Mouse (Mus musculus): ENCODE measurements at regions not wholly inside any gene's neighbourhood (a gene's known extent, or its start where the extent isn't known, plus 50 kb on each side); places are given as distances from the start of the nearest gene placed in this dataset.
A peak's percentile ranks its signal among the peaks of the same experiment; 100 is the strongest.

DNA sequence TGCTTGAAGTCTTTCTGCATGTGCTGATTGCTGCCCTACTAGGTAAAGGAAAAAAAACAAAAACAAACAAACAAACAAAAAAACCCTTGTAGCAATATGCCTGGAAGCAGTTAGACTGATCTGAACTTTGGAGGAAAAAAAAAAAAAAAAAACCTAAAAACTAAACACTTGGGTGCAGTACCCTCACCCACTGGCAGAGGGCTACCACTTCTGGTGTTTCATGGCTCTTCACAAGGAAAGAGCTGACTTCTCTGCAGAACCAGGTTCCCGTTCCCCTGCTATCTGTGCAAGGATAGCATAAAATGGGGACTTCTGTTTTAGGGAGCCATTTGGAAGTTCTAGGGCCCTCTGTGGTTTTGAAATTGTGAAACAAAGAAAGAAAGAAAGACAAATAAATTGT lies 52.2 kb upstream of the Otud4 start:
- DNase-seq (ENCODE audit: low spot score) (peak; percentile 69), ATAC-seq (ENCODE audit: low FRiP score) (no peak)
- Histone ChIP-seq H3K36me3 (ENCODE audit: control insufficient read depth, insufficient read depth, low read length) (no peaks in the 10 kb centered on the region), H3K4me3 (ENCODE audit: low read depth, low read length) (no peak overlapping the region), H3K4me2 (replicated peaks; ENCODE audit: low read depth, low read length) (no peak overlapping the region), H3K9ac (ENCODE audit: low read depth, low read length) (no peak overlapping the region), H3K27ac (ENCODE audit: low read depth, low read length) (no peak overlapping the region), H3K27me3 (ENCODE audit: control insufficient read depth, insufficient read depth, low read length) (no peaks in the 10 kb centered on the region), H3K9me3 (ENCODE audit: control insufficient read depth, low read length) (no peaks in the 10 kb centered on the region), H3K4me1 (replicated peaks; ENCODE audit: control insufficient read depth, insufficient read depth, low read length) (no peaks in the 10 kb centered on the region)
- WGBS, result 33% methylated on average over 1 of the region's 1 CpGs

DNA sequence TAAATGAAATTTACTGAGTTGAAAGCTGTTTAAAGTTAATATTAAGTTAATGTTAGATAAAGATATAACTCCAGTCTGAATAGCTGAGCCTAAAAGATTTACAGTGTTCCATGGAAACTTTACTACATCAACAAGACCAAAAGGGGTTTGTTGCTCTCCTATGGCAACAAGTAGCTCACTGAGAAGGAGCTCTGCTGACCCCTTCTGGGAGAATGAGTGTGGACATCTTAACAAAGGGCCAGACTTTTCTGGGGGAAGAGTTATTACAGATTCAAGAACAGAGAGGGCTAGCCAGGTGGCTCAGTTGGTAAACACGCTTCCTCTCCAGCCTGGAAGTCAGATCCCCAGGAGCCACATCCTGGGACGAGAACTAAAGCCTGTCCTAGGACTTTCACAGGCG lies 54.5 kb upstream of the Otud4 start:
- H3K4me2 ChIP-seq (replicated peaks; ENCODE audit: low read depth, low read length), result no peak overlapping the region
- no peak overlapping the region for H3K9ac ChIP-seq (ENCODE audit: low read depth, low read length)
- DNase-seq (ENCODE audit: low spot score), result peak; percentile 66
- no peak overlapping the region for H3K4me3 ChIP-seq (ENCODE audit: low read depth, low read length)
- no peaks in the 10 kb centered on the region for H3K4me1 ChIP-seq (replicated peaks; ENCODE audit: control insufficient read depth, insufficient read depth, low read length)
- no peak; the same call in 1 of the 2 replicates for ATAC-seq (ENCODE audit: low FRiP score)
- H3K36me3 ChIP-seq (ENCODE audit: control insufficient read depth, insufficient read depth, low read length), result no peaks in the 10 kb centered on the region
- 49% methylated on average over 3 of the region's 3 CpGs for WGBS
- no peaks in the 10 kb centered on the region for H3K27me3 ChIP-seq (ENCODE audit: control insufficient read depth, insufficient read depth, low read length)
- H3K27ac ChIP-seq (ENCODE audit: low read depth, low read length), result no peak overlapping the region
- H3K9me3 ChIP-seq (ENCODE audit: control insufficient read depth, low read length), result no peaks in the 10 kb centered on the region

DNA sequence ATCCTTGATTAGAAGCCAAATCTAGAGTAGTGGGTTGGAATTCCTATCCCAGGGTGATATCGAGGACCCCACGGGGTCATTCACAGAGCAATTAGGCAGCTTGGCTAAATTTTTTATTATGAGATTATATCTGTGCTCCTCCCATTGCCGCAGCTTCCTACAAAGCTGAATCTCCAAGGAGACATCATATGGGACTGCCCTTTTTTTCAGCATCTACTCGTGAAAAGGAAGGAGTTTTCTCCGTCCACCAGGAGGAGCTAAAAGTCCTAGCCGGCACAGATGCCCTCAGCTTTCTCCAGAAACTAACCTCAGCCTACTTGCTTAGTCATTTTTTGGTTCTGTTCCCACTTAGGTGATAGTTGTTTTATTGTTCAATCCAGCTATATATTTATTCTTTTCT lies 56.1 kb upstream of the Otud4 start:
- no peak for ATAC-seq (ENCODE audit: low FRiP score)
- no peaks in the 10 kb centered on the region for H3K9me3 ChIP-seq (ENCODE audit: control insufficient read depth, low read length)
- no peak overlapping the region for H3K27ac ChIP-seq (ENCODE audit: low read depth, low read length)
- no peak overlapping the region for H3K4me2 ChIP-seq (replicated peaks; ENCODE audit: low read depth, low read length)
- WGBS, result 44% methylated on average over 6 of the region's 6 CpGs
- no peaks in the 10 kb centered on the region for H3K36me3 ChIP-seq (ENCODE audit: control insufficient read depth, insufficient read depth, low read length)
- H3K9ac ChIP-seq (ENCODE audit: low read depth, low read length), result no peak overlapping the region
- DNase-seq (ENCODE audit: low spot score), result peak; percentile 20
- H3K4me1 ChIP-seq (replicated peaks; ENCODE audit: control insufficient read depth, insufficient read depth, low read length), result no peaks in the 10 kb centered on the region
- no peak overlapping the region for H3K4me3 ChIP-seq (ENCODE audit: low read depth, low read length)
- H3K27me3 ChIP-seq (ENCODE audit: control insufficient read depth, insufficient read depth, low read length), result no peaks in the 10 kb centered on the region

DNA sequence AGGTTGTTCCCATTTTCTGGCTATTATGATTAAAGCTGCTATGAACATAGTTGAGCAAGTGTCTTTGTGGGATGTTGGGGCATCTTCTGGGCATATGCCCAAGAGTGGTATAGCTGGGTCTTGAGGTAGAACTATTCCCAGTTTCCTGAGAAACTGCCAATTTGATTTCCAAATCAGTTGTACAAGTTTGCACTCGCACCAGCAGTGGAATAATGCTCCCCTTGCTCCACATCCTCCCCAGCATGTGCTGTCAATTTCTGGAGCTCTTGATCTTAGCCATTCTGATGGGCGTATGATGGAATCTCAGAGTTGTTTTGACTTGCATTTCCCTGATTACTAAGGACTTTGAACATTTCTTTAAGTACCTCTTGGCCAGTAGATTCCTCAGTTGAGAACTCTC lies 57.2 kb upstream of the Otud4 start:
- no peak overlapping the region for H3K4me3 ChIP-seq (ENCODE audit: low read depth, low read length)
- DNase-seq (ENCODE audit: low spot score), result no peak
- no peaks in the 10 kb centered on the region for H3K36me3 ChIP-seq (ENCODE audit: control insufficient read depth, insufficient read depth, low read length)
- ATAC-seq (ENCODE audit: low FRiP score), result no peak
- no peaks in the 10 kb centered on the region for H3K27me3 ChIP-seq (ENCODE audit: control insufficient read depth, insufficient read depth, low read length)
- H3K4me1 ChIP-seq (replicated peaks; ENCODE audit: control insufficient read depth, insufficient read depth, low read length), result no peaks in the 10 kb centered on the region
- H3K9me3 ChIP-seq (ENCODE audit: control insufficient read depth, low read length), result no peaks in the 10 kb centered on the region
- 87% methylated on average over 2 of the region's 2 CpGs for WGBS
- H3K27ac ChIP-seq (ENCODE audit: low read depth, low read length), result no peak overlapping the region
- no peak overlapping the region for H3K9ac ChIP-seq (ENCODE audit: low read depth, low read length)
- no peak overlapping the region for H3K4me2 ChIP-seq (replicated peaks; ENCODE audit: low read depth, low read length)

DNA sequence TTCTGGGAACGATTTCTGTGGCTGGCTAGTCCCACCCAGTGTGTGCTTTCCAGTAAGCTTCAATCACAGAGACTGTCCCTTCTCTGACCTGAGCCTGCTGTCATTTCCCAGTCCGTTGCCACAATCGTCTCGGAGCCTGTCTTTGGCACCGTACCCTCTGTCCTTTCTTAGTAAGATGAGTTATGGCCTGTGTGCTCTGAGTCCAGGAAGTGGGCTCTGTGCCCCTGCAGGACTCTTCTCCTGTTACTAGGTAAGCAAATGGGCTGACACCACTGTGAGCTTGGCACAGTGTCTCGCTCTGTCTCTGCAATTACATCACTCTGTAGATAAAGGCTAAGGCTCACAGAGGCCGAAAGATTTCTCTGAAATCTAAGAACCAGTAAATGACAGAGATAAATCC lies 63.3 kb upstream of the Otud4 start:
- Histone ChIP-seq H3K9me3 (ENCODE audit: control insufficient read depth, low read length) (no peaks in the 10 kb centered on the region), H3K4me3 (ENCODE audit: low read depth, low read length) (no peak overlapping the region), H3K27me3 (ENCODE audit: control insufficient read depth, insufficient read depth, low read length) (no peaks in the 10 kb centered on the region), H3K4me1 (replicated peaks; ENCODE audit: control insufficient read depth, insufficient read depth, low read length) (no peaks in the 10 kb centered on the region), H3K4me2 (replicated peaks; ENCODE audit: low read depth, low read length) (no peak overlapping the region), H3K27ac (ENCODE audit: low read depth, low read length) (no peak overlapping the region), H3K9ac (ENCODE audit: low read depth, low read length) (no peak overlapping the region), H3K36me3 (ENCODE audit: control insufficient read depth, insufficient read depth, low read length) (no peaks in the 10 kb centered on the region)
- WGBS, result 76% methylated on average over 7 of the region's 7 CpGs
- DNase-seq (ENCODE audit: low spot score) (no peak), ATAC-seq (ENCODE audit: low FRiP score) (no peak)

DNA sequence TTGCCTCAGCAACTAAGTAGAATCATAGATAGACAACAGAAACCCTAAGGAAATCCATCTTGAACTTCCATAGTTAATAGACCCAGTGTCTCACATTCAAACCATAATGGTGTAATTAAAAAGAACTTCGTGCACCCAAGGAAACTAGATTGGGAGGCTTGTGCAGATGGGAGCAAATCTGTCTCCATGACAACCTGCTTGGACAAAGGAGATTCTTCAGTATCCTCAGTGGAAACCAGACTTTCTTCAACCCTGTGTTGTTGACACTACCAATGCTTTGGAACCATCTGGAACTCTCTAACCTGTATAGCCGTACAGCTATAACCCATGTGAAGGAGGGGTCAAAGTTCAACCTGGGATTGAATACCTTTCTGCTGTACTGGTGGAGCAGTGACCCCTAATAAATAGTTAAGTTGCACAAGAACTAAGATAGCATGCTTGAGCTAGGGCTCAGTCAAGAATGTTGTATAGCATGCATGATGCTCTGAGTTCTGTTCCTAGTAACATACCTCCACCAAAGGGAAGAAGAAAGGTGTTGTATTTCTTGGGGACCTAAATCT lies 64.2 kb upstream of the Otud4 start:
- no peak overlapping the region for H3K4me2 ChIP-seq (replicated peaks; ENCODE audit: low read depth, low read length)
- no peaks in the 10 kb centered on the region for H3K9me3 ChIP-seq (ENCODE audit: control insufficient read depth, low read length)
- no peak overlapping the region for H3K9ac ChIP-seq (ENCODE audit: low read depth, low read length)
- H3K27ac ChIP-seq (ENCODE audit: low read depth, low read length), result no peak overlapping the region
- no peaks in the 10 kb centered on the region for H3K4me1 ChIP-seq (replicated peaks; ENCODE audit: control insufficient read depth, insufficient read depth, low read length)
- H3K36me3 ChIP-seq (ENCODE audit: control insufficient read depth, insufficient read depth, low read length), result no peaks in the 10 kb centered on the region
- WGBS, result 50% methylated on average over 2 of the region's 2 CpGs
- H3K27me3 ChIP-seq (ENCODE audit: control insufficient read depth, insufficient read depth, low read length), result no peaks in the 10 kb centered on the region
- DNase-seq (ENCODE audit: low spot score), result no peak
- ATAC-seq (ENCODE audit: low FRiP score), result no peak
- H3K4me3 ChIP-seq (ENCODE audit: low read depth, low read length), result no peak overlapping the region

DNA sequence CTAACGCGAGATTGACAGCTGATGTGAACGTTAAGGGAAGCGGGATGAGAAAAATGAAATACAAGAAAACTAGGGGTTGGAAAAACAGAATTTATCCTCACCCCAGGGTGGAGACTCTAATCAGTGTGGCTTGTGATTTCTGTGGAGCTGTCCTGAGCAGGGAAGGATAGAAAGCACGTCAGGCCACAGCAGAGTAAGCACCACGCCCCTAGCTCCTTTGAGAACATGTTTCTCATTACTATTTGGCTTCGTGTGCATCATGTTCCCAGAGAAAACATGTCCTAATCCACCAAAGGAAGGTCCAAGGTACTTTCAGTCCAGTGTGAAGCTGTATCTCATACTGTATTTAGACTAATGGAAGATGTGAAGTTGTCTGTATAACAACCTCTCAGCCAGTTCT lies 65.9 kb upstream of the Otud4 start:
- DNase-seq (ENCODE audit: low spot score) (no peak), ATAC-seq (ENCODE audit: low FRiP score) (no peak)
- no peak overlapping the region for H3K9ac ChIP-seq (ENCODE audit: low read depth, low read length)
- no peaks in the 10 kb centered on the region for H3K36me3 ChIP-seq (ENCODE audit: control insufficient read depth, insufficient read depth, low read length)
- no peaks in the 10 kb centered on the region for H3K27me3 ChIP-seq (ENCODE audit: control insufficient read depth, insufficient read depth, low read length)
- no peaks in the 10 kb centered on the region for H3K9me3 ChIP-seq (ENCODE audit: control insufficient read depth, low read length)
- 91% methylated on average over 7 of the region's 7 CpGs for WGBS
- no peak overlapping the region for H3K4me2 ChIP-seq (replicated peaks; ENCODE audit: low read depth, low read length)
- no peak overlapping the region for H3K27ac ChIP-seq (ENCODE audit: low read depth, low read length)
- H3K4me3 ChIP-seq (ENCODE audit: low read depth, low read length), result no peak overlapping the region
- no peaks in the 10 kb centered on the region for H3K4me1 ChIP-seq (replicated peaks; ENCODE audit: control insufficient read depth, insufficient read depth, low read length)

DNA sequence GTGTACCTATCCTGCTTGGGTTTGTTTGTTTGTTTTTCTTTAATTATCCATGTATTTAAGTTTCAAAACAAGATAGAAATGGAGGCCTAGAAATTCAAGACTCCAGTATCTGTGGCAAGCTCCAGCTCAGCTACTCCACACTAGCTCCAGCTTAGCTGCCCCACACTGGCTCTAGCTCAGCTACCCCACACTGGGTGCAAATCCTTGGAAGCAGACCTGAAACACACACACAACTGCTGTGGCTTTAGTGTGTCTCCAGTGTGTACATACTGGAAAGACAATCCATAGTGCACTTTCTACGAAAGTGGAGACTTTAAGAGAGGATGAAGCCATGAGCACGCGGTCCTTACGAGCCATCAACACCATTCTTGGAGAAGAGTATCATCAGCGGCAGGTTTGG lies 66.9 kb upstream of the Otud4 start:
- no peak for DNase-seq (ENCODE audit: low spot score)
- 93% methylated on average over 5 of the region's 5 CpGs for WGBS
- no peaks in the 10 kb centered on the region for H3K9me3 ChIP-seq (ENCODE audit: control insufficient read depth, low read length)

DNA sequence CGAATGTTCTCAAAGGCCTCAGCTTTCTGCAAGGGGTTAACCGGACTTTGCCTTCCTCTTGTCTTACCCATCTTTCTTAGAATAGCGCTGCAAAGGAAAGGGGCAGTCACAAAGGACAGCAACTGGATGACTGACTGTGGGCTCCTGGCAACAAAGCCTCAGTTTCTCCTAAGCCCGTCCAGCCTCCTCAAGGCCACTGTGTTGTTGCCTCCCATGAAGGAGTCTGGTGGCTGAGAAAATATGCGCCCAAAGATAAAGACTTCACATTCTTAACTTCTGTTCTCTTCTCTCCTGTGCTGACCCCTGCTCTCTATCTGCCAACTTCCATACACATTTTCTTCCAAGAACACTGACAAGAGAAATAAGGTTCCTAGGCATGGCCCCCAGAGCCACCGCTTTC lies 76.3 kb upstream of the Otud4 start:
- no peaks in the 10 kb centered on the region for H3K27me3 ChIP-seq (ENCODE audit: control insufficient read depth, insufficient read depth, low read length)
- no peak overlapping the region for H3K9ac ChIP-seq (ENCODE audit: low read depth, low read length)
- no peak for ATAC-seq (ENCODE audit: low FRiP score)
- no peaks in the 10 kb centered on the region for H3K9me3 ChIP-seq (ENCODE audit: control insufficient read depth, low read length)
- DNase-seq (ENCODE audit: low spot score), result no peak
- H3K36me3 ChIP-seq (ENCODE audit: control insufficient read depth, insufficient read depth, low read length), result no peaks in the 10 kb centered on the region
- no peak overlapping the region for H3K4me2 ChIP-seq (replicated peaks; ENCODE audit: low read depth, low read length)
- WGBS, result 82% methylated on average over 6 of the region's 6 CpGs
- no peaks in the 10 kb centered on the region for H3K4me1 ChIP-seq (replicated peaks; ENCODE audit: control insufficient read depth, insufficient read depth, low read length)
- H3K4me3 ChIP-seq (ENCODE audit: low read depth, low read length), result no peak overlapping the region
- H3K27ac ChIP-seq (ENCODE audit: low read depth, low read length), result no peak overlapping the region

More for the DNA sequence above, 66.9 kb upstream of the Otud4 start:
- H3K27ac ChIP-seq (ENCODE audit: low read depth, low read length), result no peak overlapping the region
- no peaks in the 10 kb centered on the region for H3K36me3 ChIP-seq (ENCODE audit: control insufficient read depth, insufficient read depth, low read length)
- no peak for ATAC-seq (ENCODE audit: low FRiP score)
- no peak overlapping the region for H3K9ac ChIP-seq (ENCODE audit: low read depth, low read length)
- H3K4me3 ChIP-seq (ENCODE audit: low read depth, low read length), result no peak overlapping the region
- H3K4me2 ChIP-seq (replicated peaks; ENCODE audit: low read depth, low read length), result no peak overlapping the region
- no peaks in the 10 kb centered on the region for H3K4me1 ChIP-seq (replicated peaks; ENCODE audit: control insufficient read depth, insufficient read depth, low read length)
- no peaks in the 10 kb centered on the region for H3K27me3 ChIP-seq (ENCODE audit: control insufficient read depth, insufficient read depth, low read length)
